Mouse (Mus musculus) erythroblast, embryonic 14.5 days (primary cell): ENCODE measurements at regions not wholly inside any gene's neighbourhood (a gene's known extent, or its start where the extent isn't known, plus 50 kb on each side); places are given as distances from the start of the nearest gene placed in this dataset.

ENCODE experiments used
- GATA1 ChIP-seq: IDR thresholded peaks from 2 replicates; pipeline ENCODE4 v1.6.1; 2012; ENCODE audit warnings: low read length, inconsistent platforms, mixed read lengths
- TAL1 ChIP-seq: IDR thresholded peaks from 3 replicates; pipeline ENCODE4 v1.6.1; 2012; ENCODE audit warnings: low read length, inconsistent platforms, mixed read lengths

DNA sequence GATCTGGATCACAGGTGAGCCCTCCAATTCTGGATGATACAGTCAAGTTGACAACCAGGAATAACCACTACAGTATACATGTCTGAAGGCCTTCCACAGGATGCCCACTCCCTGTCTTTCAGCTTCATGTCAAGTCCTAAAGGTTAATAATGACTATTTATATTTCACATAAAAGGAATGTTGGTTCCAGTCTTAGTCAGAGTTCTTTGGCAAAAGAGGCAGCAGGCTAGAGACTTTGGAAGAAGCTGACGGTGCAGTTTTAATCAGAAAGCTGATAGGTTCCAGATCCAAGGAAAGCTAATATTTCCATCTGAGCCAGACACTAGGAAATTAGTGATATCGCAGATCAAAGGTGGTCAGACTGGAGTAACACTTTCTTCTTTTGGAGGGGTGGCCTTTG lies 91.4 kb upstream of the Runx1 start:
- no peak for TF ChIP-seq TAL1
- TF ChIP-seq GATA1 = no peak
